Mouse (Mus musculus) limb, embryonic 15.5 days (tissue): ENCODE measurements around the gene Kifc1. TPM values are rescaled to one million over a fixed set of nuclear protein-coding genes. Genes with fewer than 3 reads are reported as not detected.
"Not testable (repeated sequence)": the region's sequence is repeated elsewhere in the genome, so short reads cannot be mapped to it uniquely, and the experiment has no call there.

Experiments
- ATAC-seq: fragments of 200-750 bp; cut with Nextera tagmentation; 2 replicates; pipeline ENCODE4 v1.8.0; 2017; ENCODE audit warnings: low read depth, moderate TSS enrichment; ENCODE audit not compliant: insufficient number of reproducible peaks, low FRiP score, low TSS enrichment
- H3K27ac ChIP-seq: fragments of 300-500 bp; sonication (generic); 2 replicates; pipeline ENCODE4 v1.5.1; 2015; ENCODE audit warnings: moderate library complexity, mild to moderate bottlenecking, inconsistent platforms
- H3K27me3 ChIP-seq: fragments of 300-500 bp; sonication (generic); 2 replicates; pipeline ENCODE4 v1.6.1; 2015; ENCODE audit warnings: inconsistent platforms
- H3K36me3 ChIP-seq: fragments of 300-500 bp; sonication (generic); 2 replicates; pipeline ENCODE4 v1.6.1; 2015; ENCODE audit warnings: inconsistent platforms
- H3K4me1 ChIP-seq: fragments of 300-500 bp; sonication (generic); 2 replicates; pipeline ENCODE4 v1.6.1; 2015; ENCODE audit warnings: inconsistent platforms
- H3K4me2 ChIP-seq: fragments of 300-500 bp; sonication (generic); 2 replicates; pipeline ENCODE4 v1.6.1; 2015; ENCODE audit warnings: mild to moderate bottlenecking, inconsistent platforms
- H3K4me3 ChIP-seq: fragments of 300-500 bp; sonication (generic); 2 replicates; pipeline ENCODE4 v1.5.1; 2015; ENCODE audit warnings: mild to moderate bottlenecking, inconsistent platforms
- H3K9ac ChIP-seq: fragments of 300-500 bp; sonication (generic); 2 replicates; pipeline ENCODE4 v1.6.1; 2015; ENCODE audit warnings: inconsistent platforms
- H3K9me3 ChIP-seq: fragments of 300-500 bp; sonication (generic); 2 replicates; pipeline ENCODE4 v1.6.1; 2016; ENCODE audit warnings: inconsistent platforms
- WGBS: fragments of 180-500 bp; shearing (Covaris S2); methylation state at CpG from one replicate; pipeline ENCODE4 v1.1.7; 2015; 5-methylcytosine and 5-hydroxymethylcytosine counted together
- polyA plus RNA-seq: library from polyadenylated mRNA; unstranded; fragments of >200 nt; fragmentation: Nextera tagmentation; extraction: Ambion mirVana; gene quantifications from 2 replicates; pipeline ENCODE4 v1.2.1, GENCODE M21; 2015

Gene Kifc1
- polyA plus RNA-seq, 1 experiment from 2014 or later: 7.7 TPM

GRCm38 (mm10) chr17:33897114-33897794 is 6.8 kb upstream of the Kifc1 start:
- no peak overlapping the region for H3K4me2 ChIP-seq
- no peak overlapping the region for H3K4me3 ChIP-seq
- no peaks in the 10 kb centered on the region for H3K36me3 ChIP-seq
- WGBS: 44% methylated on average over 6 of the region's 6 CpGs
- H3K27ac ChIP-seq: no peak overlapping the region
- no peak overlapping the region for H3K9ac ChIP-seq
- no peaks in the 10 kb centered on the region for H3K9me3 ChIP-seq
- ATAC-seq: no peak
- H3K4me1 ChIP-seq: no peaks in the 10 kb centered on the region
- no peaks in the 10 kb centered on the region for H3K27me3 ChIP-seq

DNA sequence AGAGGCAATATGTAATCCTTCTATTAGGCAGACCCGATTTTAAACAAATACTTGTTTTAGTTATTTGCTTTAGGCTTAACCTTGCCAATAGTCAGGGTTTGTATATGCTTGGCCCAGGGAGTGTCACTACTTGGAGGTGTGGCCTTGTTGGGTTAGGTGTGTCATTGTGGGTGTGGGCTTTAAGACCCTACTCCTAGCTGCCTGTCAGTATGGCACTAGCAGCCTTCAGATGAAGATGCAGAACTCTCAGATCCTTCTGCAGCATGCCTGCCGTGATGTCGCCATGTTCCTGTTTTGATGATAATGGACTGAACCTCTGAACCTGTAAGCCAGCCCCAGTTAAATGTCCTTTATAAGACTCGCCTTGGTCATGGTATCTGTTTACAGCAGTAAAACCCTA is 2.5 kb upstream of the Kifc1 start:
- H3K27me3 ChIP-seq, H3K4me1 ChIP-seq, ATAC-seq, H3K4me2 ChIP-seq, H3K9me3 ChIP-seq, H3K27ac ChIP-seq, H3K4me3 ChIP-seq, H3K36me3 ChIP-seq, H3K9ac ChIP-seq: not testable (repeated sequence)
- WGBS: 72% methylated on average over 4 of the region's 4 CpGs

GRCm38 (mm10) chr17:33892429-33892828 is 2.0 kb upstream of the Kifc1 start:
- H3K4me3 ChIP-seq: no peak overlapping the region
- no peak overlapping the region for H3K4me2 ChIP-seq
- no peak overlapping the region for H3K27ac ChIP-seq
- no peaks in the 10 kb centered on the region for H3K9me3 ChIP-seq
- no peak for ATAC-seq
- H3K27me3 ChIP-seq: no peaks in the 10 kb centered on the region
- no peak overlapping the region for H3K9ac ChIP-seq
- H3K4me1 ChIP-seq: peaks cover 8% of the 10 kb centered on the region; the same call in 1 of the 2 replicates
- WGBS: 24% methylated on average over 7 of the region's 7 CpGs
- H3K36me3 ChIP-seq: no peaks in the 10 kb centered on the region

GRCm38 (mm10) chr17:33891892-33892291 is 1.4 kb upstream of the Kifc1 start:
- H3K9me3 ChIP-seq, H3K27ac ChIP-seq, H3K4me1 ChIP-seq, H3K4me3 ChIP-seq, H3K27me3 ChIP-seq, H3K36me3 ChIP-seq, H3K9ac ChIP-seq, H3K4me2 ChIP-seq, ATAC-seq: not testable (repeated sequence)
- WGBS: 68% methylated on average over 6 of the region's 6 CpGs

GRCm38 (mm10) chr17:33891357-33891756 is 896 bp upstream of the Kifc1 start:
- H3K27me3 ChIP-seq: no peaks in the 10 kb centered on the region
- H3K4me3 ChIP-seq: no peak overlapping the region
- H3K9me3 ChIP-seq: no peaks in the 10 kb centered on the region
- no peak overlapping the region for H3K9ac ChIP-seq
- no peak for ATAC-seq
- no peaks in the 10 kb centered on the region for H3K36me3 ChIP-seq
- peaks cover 8% of the 10 kb centered on the region; the same call in 1 of the 2 replicates for H3K4me1 ChIP-seq
- 64% methylated on average over 2 of the region's 2 CpGs for WGBS
- no peak overlapping the region for H3K27ac ChIP-seq
- no peak overlapping the region for H3K4me2 ChIP-seq

DNA sequence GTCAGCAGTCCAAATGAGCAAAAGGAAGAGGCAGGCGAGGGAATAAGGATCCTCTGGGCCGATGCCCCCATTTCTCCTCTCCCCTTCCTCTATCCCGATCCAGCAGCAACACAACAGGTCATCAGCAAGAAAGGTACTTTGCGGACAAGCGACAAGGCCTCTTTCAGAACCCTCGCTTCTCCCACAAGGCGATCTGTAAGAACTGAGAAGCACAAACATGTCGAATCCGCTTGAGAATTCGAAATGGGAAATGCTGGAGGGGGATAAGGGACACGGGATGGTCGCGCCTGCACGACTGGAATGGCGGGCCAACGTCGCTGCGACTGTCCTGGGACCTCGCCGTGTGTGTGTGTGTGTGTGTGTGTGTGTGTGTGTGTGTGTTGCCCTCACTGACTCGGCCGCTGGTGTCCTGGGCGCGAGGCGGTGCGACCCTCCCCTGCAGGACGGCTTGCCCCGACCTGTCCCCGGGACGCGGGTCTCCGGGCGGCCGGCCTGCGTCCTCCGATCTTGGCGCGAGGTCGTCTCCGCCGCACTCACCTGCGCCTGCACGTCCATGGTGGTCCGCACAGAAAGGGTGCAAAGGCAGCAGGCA is 424 bp downstream of the Kifc1 start:
- H3K9me3 ChIP-seq, H3K4me1 ChIP-seq, H3K27me3 ChIP-seq, ATAC-seq: not testable (repeated sequence)
- Histone ChIP-seq H3K4me3 (peak overlapping the region; percentile 63), H3K9ac (peak overlapping the region; percentile 45), H3K4me2 (peak overlapping the region; percentile 72), H3K27ac (peak overlapping the region; percentile 30; the same call in 1 of the 2 replicates), H3K36me3 (peaks cover 11% of the 10 kb centered on the region; the same call in 1 of the 2 replicates)
- 0% methylated on average over 44 of the region's 44 CpGs for WGBS

GRCm38 (mm10) chr17:33888230-33888629 is 2.2 kb downstream of the Kifc1 start:
- H3K27me3 ChIP-seq, H3K27ac ChIP-seq, H3K9ac ChIP-seq, H3K9me3 ChIP-seq, H3K4me2 ChIP-seq, ATAC-seq, H3K4me1 ChIP-seq, H3K4me3 ChIP-seq: not testable (repeated sequence)
- peaks cover 16% of the 10 kb centered on the region; the same call in 1 of the 2 replicates for H3K36me3 ChIP-seq

- not testable (repeated sequence) for H3K27me3 ChIP-seq, H3K9ac ChIP-seq, H3K4me3 ChIP-seq, H3K4me2 ChIP-seq, H3K27ac ChIP-seq, H3K9me3 ChIP-seq, ATAC-seq, H3K4me1 ChIP-seq
- peaks cover 17% of the 10 kb centered on the region for H3K36me3 ChIP-seq
- WGBS: 53% methylated on average over 2 of the region's 2 CpGs
These were observed 2.7 kb downstream of the Kifc1 start for GRCm38 (mm10) chr17:33887802-33888201.

GRCm38 (mm10) chr17:33884320-33884719 is 6.1 kb downstream of the Kifc1 start:
- not testable (repeated sequence) for H3K4me3 ChIP-seq, H3K4me1 ChIP-seq, H3K9me3 ChIP-seq, H3K27me3 ChIP-seq, ATAC-seq, H3K9ac ChIP-seq, H3K4me2 ChIP-seq, H3K27ac ChIP-seq
- WGBS: 89% methylated on average over 9 of the region's 11 CpGs
- peaks cover 34% of the 10 kb centered on the region for H3K36me3 ChIP-seq

- H3K27ac ChIP-seq, H3K4me1 ChIP-seq, H3K9me3 ChIP-seq, H3K27me3 ChIP-seq, H3K4me2 ChIP-seq, H3K4me3 ChIP-seq, ATAC-seq, H3K9ac ChIP-seq: not testable (repeated sequence)
- WGBS: 81% methylated on average over 5 of the region's 5 CpGs
- H3K36me3 ChIP-seq: peaks cover 27% of the 10 kb centered on the region
These were observed 14.7 kb downstream of the Kifc1 start for GRCm38 (mm10) chr17:33875797-33876196.

DNA sequence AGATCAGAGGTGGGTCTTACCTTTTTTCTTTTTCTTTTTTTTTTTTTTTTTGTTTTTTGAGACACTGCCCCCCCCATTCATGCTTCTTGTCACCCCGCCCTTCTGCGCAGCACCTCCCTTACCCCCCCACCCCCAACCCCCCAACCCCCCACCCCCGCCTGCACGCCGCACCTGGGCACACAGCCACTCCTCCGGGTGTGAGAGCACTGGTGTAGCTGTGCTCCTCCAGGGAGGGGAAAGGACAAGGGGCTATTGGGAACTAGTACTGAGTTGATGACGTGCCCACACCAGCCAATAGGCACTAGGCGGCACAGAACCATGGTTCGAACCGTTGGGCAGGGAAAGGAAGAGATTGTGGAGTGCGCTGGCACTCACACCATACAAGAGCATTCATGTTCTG is 16.1 kb downstream of the Kifc1 start:
- Histone ChIP-seq H3K4me1 (no peaks in the 10 kb centered on the region), H3K9me3 (no peaks in the 10 kb centered on the region), H3K27me3 (no peaks in the 10 kb centered on the region), H3K36me3 (peaks cover 24% of the 10 kb centered on the region), H3K4me2 (no peak overlapping the region), H3K4me3 (no peak overlapping the region), H3K9ac (no peak overlapping the region), H3K27ac (no peak overlapping the region)
- WGBS: 87% methylated on average over 10 of the region's 11 CpGs
- no peak for ATAC-seq

DNA sequence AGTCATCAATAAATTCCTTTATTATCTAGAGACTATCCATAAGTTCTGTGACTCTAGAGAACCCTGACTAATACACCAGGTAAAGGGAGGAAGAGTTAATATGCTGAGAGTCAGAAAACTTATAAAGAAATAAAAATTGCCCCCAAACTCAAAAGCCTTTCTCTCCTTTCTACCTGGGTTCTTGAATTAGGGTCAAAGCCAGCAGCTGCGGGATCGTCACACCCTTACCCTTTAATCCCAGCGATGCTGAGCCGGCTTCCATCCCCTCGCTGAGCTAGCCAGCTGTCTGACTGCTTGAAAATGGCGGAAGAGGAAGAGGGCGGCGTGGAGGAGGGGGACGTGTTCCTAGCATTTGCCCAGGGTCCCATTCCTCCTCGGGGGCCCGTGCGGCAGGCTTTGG is 16.9 kb downstream of the Kifc1 start, which contains the start of gene Gm7029:
Gene Gm7029 (plus strand): TSS at position 301 of the 400 bp plus-strand sequence.
- not testable (repeated sequence) for H3K4me3 ChIP-seq, H3K27me3 ChIP-seq, H3K4me2 ChIP-seq, ATAC-seq, H3K27ac ChIP-seq, H3K9me3 ChIP-seq, H3K9ac ChIP-seq, H3K4me1 ChIP-seq
- 83% methylated on average over 7 of the region's 12 CpGs for WGBS
- H3K36me3 ChIP-seq: peaks cover 20% of the 10 kb centered on the region
